Mouse (Mus musculus): ENCODE results near the gene Ntn1. TPM values are rescaled to one million over a fixed set of nuclear protein-coding genes. Genes with fewer than 3 reads are reported as not detected.

Ntn1 gene
- polyA plus RNA-seq, 1 experiment: not detected

GRCm38 (mm10) chr11:68202561-68202960, 198.1 kb downstream of the Ntn1 start:
- no peaks in the 10 kb centered on the region for H3K4me1 ChIP-seq (ENCODE audit: control insufficient read depth)
- no peaks in the 10 kb centered on the region for H3K9me3 ChIP-seq (ENCODE audit: control insufficient read depth, low read length)
- no peak overlapping the region for H3K4me3 ChIP-seq (replicated peaks)
- no peaks in the 10 kb centered on the region for H3K36me3 ChIP-seq (ENCODE audit: control insufficient read depth)
- no peaks in the 10 kb centered on the region for H3K27me3 ChIP-seq (ENCODE audit: control insufficient read depth)
- TF ChIP-seq TAL1 (IDR thresholded peaks at IDR 0.05; ENCODE audit: low read length): no peak
- no peak for TF ChIP-seq GATA1 (IDR thresholded peaks at IDR 0.05; ENCODE audit: low read length)

- no peak for TF ChIP-seq TAL1 (IDR thresholded peaks at IDR 0.05; ENCODE audit: low read length)
- no peak for TF ChIP-seq GATA1 (IDR thresholded peaks at IDR 0.05; ENCODE audit: low read length)
- Histone ChIP-seq H3K27me3 (ENCODE audit: control insufficient read depth) (no peaks in the 10 kb centered on the region), H3K9me3 (ENCODE audit: control insufficient read depth, low read length) (no peaks in the 10 kb centered on the region), H3K36me3 (ENCODE audit: control insufficient read depth) (no peaks in the 10 kb centered on the region), H3K4me3 (replicated peaks) (no peak overlapping the region), H3K4me1 (ENCODE audit: control insufficient read depth) (no peaks in the 10 kb centered on the region)
These were observed 198.7 kb downstream of the Ntn1 start for GRCm38 (mm10) chr11:68201811-68202459.

DNA sequence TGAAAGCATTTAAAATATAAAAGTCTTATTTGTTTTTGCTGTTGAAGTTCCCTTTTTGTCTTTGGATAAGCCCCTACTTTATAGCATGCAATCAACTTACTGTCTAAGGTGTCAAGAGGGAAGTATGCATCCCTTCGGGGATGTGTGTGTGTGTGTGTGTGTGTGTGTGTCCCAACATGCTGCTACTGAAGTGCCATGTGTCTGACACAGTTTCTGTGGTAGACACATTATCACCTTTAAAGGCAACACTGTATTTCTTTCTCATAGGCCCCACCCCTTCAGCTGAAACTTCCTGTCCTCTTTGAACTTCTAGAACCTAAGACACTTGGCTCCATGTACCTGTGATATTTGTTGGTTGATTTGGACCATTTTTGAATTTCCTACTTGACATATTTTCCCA, 199.6 kb downstream of the Ntn1 start:
- TF ChIP-seq TAL1 (IDR thresholded peaks at IDR 0.05; ENCODE audit: low read length) (no peak), GATA1 (IDR thresholded peaks at IDR 0.05; ENCODE audit: low read length) (no peak)
- Histone ChIP-seq H3K4me1 (ENCODE audit: control insufficient read depth) (no peaks in the 10 kb centered on the region), H3K36me3 (ENCODE audit: control insufficient read depth) (no peaks in the 10 kb centered on the region), H3K27me3 (ENCODE audit: control insufficient read depth) (no peaks in the 10 kb centered on the region), H3K9me3 (ENCODE audit: control insufficient read depth, low read length) (no peaks in the 10 kb centered on the region), H3K4me3 (replicated peaks) (no peak overlapping the region)

DNA sequence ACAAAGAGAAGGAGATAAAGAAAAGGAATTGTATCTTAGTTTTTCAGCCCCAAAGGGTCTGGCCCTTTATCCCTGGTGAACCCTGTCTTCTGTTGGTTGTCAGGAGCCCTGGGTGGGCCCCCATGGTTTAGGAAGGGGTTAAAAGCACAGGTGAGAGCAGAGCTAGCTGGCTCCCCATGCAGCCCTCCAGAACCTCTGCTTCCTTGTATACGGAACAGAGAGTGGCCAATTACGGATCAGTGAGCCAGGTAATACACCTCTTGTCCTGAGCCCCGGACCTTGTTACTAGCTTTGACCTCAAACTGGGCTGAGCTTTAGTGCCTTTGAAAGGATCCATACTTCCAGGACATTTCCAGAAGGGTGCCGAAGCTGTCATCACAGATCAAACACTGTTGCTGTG, 200.1 kb downstream of the Ntn1 start:
- H3K4me3 ChIP-seq (replicated peaks): no peak overlapping the region
- no peaks in the 10 kb centered on the region for H3K9me3 ChIP-seq (ENCODE audit: control insufficient read depth, low read length)
- H3K27me3 ChIP-seq (ENCODE audit: control insufficient read depth): no peaks in the 10 kb centered on the region
- no peaks in the 10 kb centered on the region for H3K36me3 ChIP-seq (ENCODE audit: control insufficient read depth)
- TF ChIP-seq GATA1 (IDR thresholded peaks at IDR 0.05; ENCODE audit: low read length) (no peak), TAL1 (IDR thresholded peaks at IDR 0.05; ENCODE audit: low read length) (no peak)
- H3K4me1 ChIP-seq (ENCODE audit: control insufficient read depth): no peaks in the 10 kb centered on the region

DNA sequence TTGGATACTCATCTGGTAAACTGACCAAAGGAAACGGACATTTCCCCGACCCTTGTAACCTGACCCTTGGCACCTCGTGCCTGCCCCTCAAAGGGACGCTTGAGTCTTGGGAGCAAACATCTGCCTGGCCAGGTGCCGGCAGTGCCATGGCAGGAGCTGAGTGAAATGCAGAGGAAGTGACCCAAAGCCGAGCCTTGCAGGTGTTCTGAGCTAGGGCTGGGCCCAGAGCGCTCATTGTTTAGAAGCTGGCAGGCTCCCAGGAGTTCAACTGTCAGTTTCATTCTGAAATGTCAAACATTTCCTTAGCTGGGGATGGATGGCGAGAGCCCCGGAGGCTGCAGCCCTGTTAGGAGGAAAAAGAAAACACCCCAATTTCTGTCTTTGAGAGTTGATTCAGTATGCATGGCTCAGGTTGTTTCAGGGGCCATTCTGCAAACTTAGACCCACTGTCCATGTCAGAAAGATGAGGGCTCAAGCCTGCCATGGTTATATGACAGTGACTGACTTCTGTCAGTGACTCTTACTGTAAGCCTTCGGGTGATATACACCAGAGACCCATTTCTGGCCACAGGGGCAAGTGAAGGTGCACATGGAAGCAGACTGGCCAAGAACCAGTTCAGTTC, 200.7 kb downstream of the Ntn1 start:
- Histone ChIP-seq H3K4me1 (ENCODE audit: control insufficient read depth) (no peaks in the 10 kb centered on the region), H3K27me3 (ENCODE audit: control insufficient read depth) (no peaks in the 10 kb centered on the region), H3K9me3 (ENCODE audit: control insufficient read depth, low read length) (no peaks in the 10 kb centered on the region), H3K4me3 (replicated peaks) (no peak overlapping the region), H3K36me3 (ENCODE audit: control insufficient read depth) (no peaks in the 10 kb centered on the region)
- TF ChIP-seq TAL1 (IDR thresholded peaks at IDR 0.05; ENCODE audit: low read length) (no peak), GATA1 (IDR thresholded peaks at IDR 0.05; ENCODE audit: low read length) (no peak)

- H3K4me3 ChIP-seq (replicated peaks): no peak overlapping the region
- no peaks in the 10 kb centered on the region for H3K9me3 ChIP-seq (ENCODE audit: control insufficient read depth, low read length)
- no peaks in the 10 kb centered on the region for H3K27me3 ChIP-seq (ENCODE audit: control insufficient read depth)
- H3K36me3 ChIP-seq (ENCODE audit: control insufficient read depth): no peaks in the 10 kb centered on the region
- TF ChIP-seq TAL1 (IDR thresholded peaks at IDR 0.05; ENCODE audit: low read length): no peak
- no peak for TF ChIP-seq GATA1 (IDR thresholded peaks at IDR 0.05; ENCODE audit: low read length)
- no peaks in the 10 kb centered on the region for H3K4me1 ChIP-seq (ENCODE audit: control insufficient read depth)
These were observed 201.5 kb downstream of the Ntn1 start for GRCm38 (mm10) chr11:68199103-68199502.

DNA sequence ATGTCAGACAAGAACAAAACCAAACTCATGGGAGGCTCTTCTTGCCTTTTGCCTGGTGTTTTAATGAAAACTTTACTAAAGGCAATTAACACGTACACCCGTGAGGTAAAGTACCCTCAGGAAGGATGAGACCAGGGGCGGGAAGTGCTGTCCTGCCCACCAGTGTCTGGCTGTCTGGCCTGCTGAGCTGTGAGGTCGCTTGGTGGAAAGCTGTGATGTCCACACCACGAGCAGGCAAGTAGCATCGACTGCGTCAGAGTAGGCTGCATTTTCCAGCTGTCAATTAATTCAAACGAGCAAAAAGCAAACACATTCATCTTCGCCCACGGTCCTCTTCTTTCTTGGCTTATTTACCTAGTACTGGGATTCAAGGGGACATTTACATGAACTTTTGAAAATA, 201.9 kb downstream of the Ntn1 start:
- TF ChIP-seq TAL1 (IDR thresholded peaks at IDR 0.05; ENCODE audit: low read length): no peak
- TF ChIP-seq GATA1 (IDR thresholded peaks at IDR 0.05; ENCODE audit: low read length): no peak
- H3K9me3 ChIP-seq (ENCODE audit: control insufficient read depth, low read length): no peaks in the 10 kb centered on the region
- H3K4me1 ChIP-seq (ENCODE audit: control insufficient read depth): no peaks in the 10 kb centered on the region
- no peak overlapping the region for H3K4me3 ChIP-seq (replicated peaks)
- no peaks in the 10 kb centered on the region for H3K36me3 ChIP-seq (ENCODE audit: control insufficient read depth)
- H3K27me3 ChIP-seq (ENCODE audit: control insufficient read depth): no peaks in the 10 kb centered on the region

GRCm38 (mm10) chr11:68197471-68197870, 203.2 kb downstream of the Ntn1 start:
- H3K9me3 ChIP-seq (ENCODE audit: control insufficient read depth, low read length): no peaks in the 10 kb centered on the region
- no peak for TF ChIP-seq GATA1 (IDR thresholded peaks at IDR 0.05; ENCODE audit: low read length)
- no peak for TF ChIP-seq TAL1 (IDR thresholded peaks at IDR 0.05; ENCODE audit: low read length)

DNA sequence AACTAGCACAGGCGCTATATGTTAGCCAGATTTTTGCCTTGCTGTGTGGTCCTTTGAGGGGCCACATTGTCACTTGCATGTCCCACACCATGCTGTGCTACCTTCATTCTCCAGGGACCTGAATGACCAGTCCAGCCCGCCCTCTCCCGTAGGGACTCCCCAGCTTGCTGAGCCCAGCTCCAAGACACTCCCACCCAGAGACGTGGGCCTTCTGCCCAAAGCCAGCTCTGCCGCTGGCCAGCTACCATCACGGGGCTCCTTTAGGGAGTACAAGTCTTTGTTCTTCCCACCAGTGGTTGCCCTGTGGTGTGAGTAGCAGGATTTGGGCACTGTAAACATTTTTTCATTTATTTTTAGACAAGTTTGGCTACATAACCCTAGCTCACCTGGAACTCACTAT, 204.1 kb downstream of the Ntn1 start:
- Histone ChIP-seq H3K9me3 (ENCODE audit: control insufficient read depth, low read length) (no peaks in the 10 kb centered on the region), H3K36me3 (ENCODE audit: control insufficient read depth) (no peaks in the 10 kb centered on the region), H3K4me1 (ENCODE audit: control insufficient read depth) (no peaks in the 10 kb centered on the region), H3K4me3 (replicated peaks) (no peak overlapping the region), H3K27me3 (ENCODE audit: control insufficient read depth) (no peaks in the 10 kb centered on the region)
- TF ChIP-seq TAL1 (IDR thresholded peaks at IDR 0.05; ENCODE audit: low read length): no peak
- TF ChIP-seq GATA1 (IDR thresholded peaks at IDR 0.05; ENCODE audit: low read length): no peak

More at GRCm38 (mm10) chr11:68197471-68197870, 203.2 kb downstream of the Ntn1 start:
- Histone ChIP-seq H3K4me1 (ENCODE audit: control insufficient read depth) (no peaks in the 10 kb centered on the region), H3K4me3 (replicated peaks) (no peak overlapping the region), H3K36me3 (ENCODE audit: control insufficient read depth) (no peaks in the 10 kb centered on the region), H3K27me3 (ENCODE audit: control insufficient read depth) (no peaks in the 10 kb centered on the region)
